Mouse (Mus musculus) spleen, adult 2 months (tissue): ENCODE measurements around the gene Rnf13.

Source experiments
- CTCF ChIP-seq: fragments of 200-500 bp; IDR thresholded peaks from 2 replicates; pipeline ENCODE4 v1.5.1; 2011; ENCODE audit warnings: mild to moderate bottlenecking, inconsistent platforms; ENCODE audit not compliant: insufficient read depth, insufficient read length, insufficient replicate concordance; ENCODE audit errors: extremely low read depth
- POLR2A ChIP-seq: fragments of 200-500 bp; IDR thresholded peaks from 2 replicates; pipeline ENCODE4 v1.6.1; 2011; ENCODE audit warnings: low read depth, low read length, inconsistent platforms

DNA sequence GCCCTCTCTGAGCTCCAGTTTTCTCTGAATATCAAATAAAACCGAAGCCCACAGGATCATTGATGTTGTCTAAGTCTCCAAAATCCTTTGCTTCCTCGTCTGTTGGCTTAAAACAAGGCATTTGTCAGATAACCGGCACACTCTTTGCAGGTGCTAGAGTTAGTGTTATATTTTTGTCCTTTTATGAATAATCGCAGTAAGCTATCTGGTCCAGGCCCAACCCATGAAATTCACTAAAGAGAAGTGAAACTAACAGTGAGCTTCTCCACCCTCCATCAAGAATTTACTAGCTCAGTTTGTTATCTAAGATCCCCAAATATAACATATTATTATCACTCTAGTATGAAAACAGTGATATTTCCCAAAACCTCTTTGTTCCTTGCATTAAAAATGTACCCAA is 44.1 kb upstream of the Rnf13 start:
- TF ChIP-seq CTCF (no peak), POLR2A (no peak)
